In genomic region chr1:184525740-184526139, GRCm38 (mm10) we compare ENCODE assay signal across 26 mouse cellular contexts.
DNase-seq lines count a peak whose midpoint lies in the region; ATAC-seq and TF ChIP-seq lines count a peak whose summit lies in the region.
"Had no signal": no experiment of that assay in that cellular context is flagged by ENCODE, and none has a peak within 500 bp of the region (broad histone marks: within the 10 kb centered on the region; RNA-seq: fewer than 3 reads in every experiment).

No protein-coding gene starts in this region.

- no peaks in the 10 kb centered on the region for H3K36me3 ChIP-seq in forebrain, embryonic 11.5 days (ENCODE audit: control insufficient read depth, insufficient read depth, low read length)
- H3K36me3 ChIP-seq in forebrain, embryonic 10.5 days (replicated peaks), result no peaks in the 10 kb centered on the region
- no peaks in the 10 kb centered on the region for H3K36me3 ChIP-seq in midbrain, embryonic 11.5 days (ENCODE audit: control insufficient read depth, insufficient read depth, low read length)
- H3K36me3 ChIP-seq in midbrain, embryonic 10.5 days, result no peaks in the 10 kb centered on the region
- no peaks in the 10 kb centered on the region for H3K36me3 ChIP-seq in midbrain, embryonic 14.5 days (ENCODE audit: control insufficient read depth, insufficient read depth, low read length)
- H3K36me3 ChIP-seq in midbrain, embryonic 13.5 days, result no peaks in the 10 kb centered on the region
- H3K36me3 ChIP-seq: embryonic facial prominence, embryonic 13.5 days; embryonic facial prominence, embryonic 15.5 days had no signal

- H3K9ac ChIP-seq in forebrain, embryonic 11.5 days (ENCODE audit: low read length), result no peak overlapping the region
- no peak overlapping the region for H3K9ac ChIP-seq in midbrain, embryonic 11.5 days (ENCODE audit: low read length)
- H3K9ac ChIP-seq in midbrain, embryonic 14.5 days (replicated peaks; ENCODE audit: low read length), result no peak overlapping the region
- H3K9ac ChIP-seq in midbrain, embryonic 13.5 days (replicated peaks), result no peak overlapping the region
- H3K9ac ChIP-seq: embryonic facial prominence, embryonic 13.5 days; embryonic facial prominence, embryonic 15.5 days; forebrain, embryonic 13.5 days; forebrain, postnatal 0 days had no signal

- H3K27ac ChIP-seq in forebrain, embryonic 11.5 days (ENCODE audit: low read depth, low read length), result no peak overlapping the region
- no peak overlapping the region for H3K27ac ChIP-seq in forebrain, embryonic 10.5 days
- H3K27ac ChIP-seq in midbrain, embryonic 11.5 days (ENCODE audit: low read depth, low read length), result no peak overlapping the region
- H3K27ac ChIP-seq in midbrain, embryonic 10.5 days (replicated peaks), result no peak overlapping the region
- no peak overlapping the region for H3K27ac ChIP-seq in midbrain, embryonic 14.5 days (replicated peaks; ENCODE audit: low read depth, low read length)
- no peak overlapping the region for H3K27ac ChIP-seq in midbrain, embryonic 13.5 days
- H3K27ac ChIP-seq: embryonic facial prominence, embryonic 13.5 days; embryonic facial prominence, embryonic 15.5 days; forebrain, embryonic 13.5 days had no signal

- no peak for DNase-seq in forebrain, embryonic 11.5 days (ENCODE audit: low spot score)
- no peak for DNase-seq in forebrain, embryonic 10.5 days (ENCODE audit: extremely low spot score, low spot score)
- DNase-seq in midbrain, embryonic 11.5 days (ENCODE audit: low spot score, missing footprints), result no peak
- no peak for DNase-seq in midbrain, embryonic 10.5 days (ENCODE audit: low spot score)
- peak; percentile 20 for DNase-seq in midbrain, embryonic 14.5 days
- DNase-seq in brain, embryonic 14.5 days (ENCODE audit: low read depth), result peak; percentile 25
- DNase-seq in layer of hippocampus, postnatal 36 days, result no peak
- DNase-seq: adrenal gland, adult 8-10 months; adrenal gland, postnatal 14 days; adrenal gland, postnatal 36 days; B cell, adult 2 months; cerebellum, adult 11 months; cerebellum, adult 18-20 months; cerebellum, adult 8-10 months; cerebellum, adult 9-11 months; cerebellum, postnatal 14 days; cerebellum, postnatal 36 days; embryo, embryonic 11 days; forebrain, postnatal 0 days had no signal

- no peak for TF ChIP-seq POLR2A in brain, embryonic 14.5 days (IDR thresholded peaks at IDR 0.05; ENCODE audit: borderline replicate concordance, extremely low read depth, insufficient read depth, insufficient read length, poor library complexity, severe bottlenecking)

- no peak overlapping the region for H3K4me2 ChIP-seq in forebrain, embryonic 11.5 days (ENCODE audit: low read depth, low read length, severe bottlenecking)
- no peak overlapping the region for H3K4me2 ChIP-seq in midbrain, embryonic 11.5 days
- no peak overlapping the region for H3K4me2 ChIP-seq in midbrain, embryonic 14.5 days (ENCODE audit: low read length)
- no peak overlapping the region for H3K4me2 ChIP-seq in midbrain, embryonic 13.5 days (replicated peaks)
- H3K4me2 ChIP-seq: embryonic facial prominence, embryonic 13.5 days; embryonic facial prominence, embryonic 15.5 days; forebrain, embryonic 13.5 days had no signal

- no peaks in the 10 kb centered on the region for H3K9me3 ChIP-seq in forebrain, embryonic 11.5 days (ENCODE audit: control insufficient read depth, low read length)
- no peaks in the 10 kb centered on the region for H3K9me3 ChIP-seq in forebrain, embryonic 10.5 days
- no peaks in the 10 kb centered on the region for H3K9me3 ChIP-seq in midbrain, embryonic 11.5 days (ENCODE audit: control insufficient read depth, low read length)
- H3K9me3 ChIP-seq in midbrain, embryonic 10.5 days (replicated peaks), result no peaks in the 10 kb centered on the region
- no peaks in the 10 kb centered on the region for H3K9me3 ChIP-seq in midbrain, embryonic 14.5 days (ENCODE audit: control insufficient read depth, low read length)
- H3K9me3 ChIP-seq in midbrain, embryonic 13.5 days, result no peaks in the 10 kb centered on the region
- H3K9me3 ChIP-seq: embryonic facial prominence, embryonic 13.5 days; embryonic facial prominence, embryonic 15.5 days; forebrain, embryonic 13.5 days had no signal

- TF ChIP-seq CTCF in brain, embryonic 14.5 days (IDR thresholded peaks at IDR 0.05; ENCODE audit: borderline replicate concordance, extremely low read depth, insufficient read depth, insufficient read length), result no peak

- no peaks in the 10 kb centered on the region for H3K27me3 ChIP-seq in forebrain, embryonic 11.5 days (ENCODE audit: control insufficient read depth, insufficient read depth, low read length)
- H3K27me3 ChIP-seq in forebrain, embryonic 10.5 days (ENCODE audit: poor library complexity, severe bottlenecking), result no peaks in the 10 kb centered on the region
- H3K27me3 ChIP-seq in midbrain, embryonic 11.5 days (ENCODE audit: control insufficient read depth, insufficient read depth, low read length), result no peaks in the 10 kb centered on the region
- H3K27me3 ChIP-seq in midbrain, embryonic 10.5 days (ENCODE audit: low read depth, poor library complexity, severe bottlenecking), result no peaks in the 10 kb centered on the region
- H3K27me3 ChIP-seq in midbrain, embryonic 14.5 days (ENCODE audit: control insufficient read depth, insufficient read depth, low read length), result no peaks in the 10 kb centered on the region
- no peaks in the 10 kb centered on the region for H3K27me3 ChIP-seq in midbrain, embryonic 13.5 days
- H3K27me3 ChIP-seq: CH12.LX; embryonic facial prominence, embryonic 15.5 days; forebrain, embryonic 13.5 days had no signal

- no peak overlapping the region for H3K4me3 ChIP-seq in forebrain, embryonic 11.5 days (ENCODE audit: low read depth, low read length)
- H3K4me3 ChIP-seq in forebrain, embryonic 10.5 days, result no peak overlapping the region
- no peak overlapping the region for H3K4me3 ChIP-seq in midbrain, embryonic 11.5 days (ENCODE audit: low read depth, low read length)
- no peak overlapping the region for H3K4me3 ChIP-seq in midbrain, embryonic 10.5 days
- H3K4me3 ChIP-seq in midbrain, embryonic 14.5 days (replicated peaks; ENCODE audit: low read depth, low read length), result no peak overlapping the region
- H3K4me3 ChIP-seq in midbrain, embryonic 13.5 days (replicated peaks), result no peak overlapping the region
- H3K4me3 ChIP-seq: embryonic facial prominence, embryonic 13.5 days; embryonic facial prominence, embryonic 15.5 days; forebrain, embryonic 13.5 days had no signal

- 52% methylated on average over 4 of the region's 4 CpGs for WGBS in forebrain, embryonic 11.5 days
- 62% methylated on average over 4 of the region's 4 CpGs for WGBS in forebrain, embryonic 10.5 days
- 53% methylated on average over 4 of the region's 4 CpGs for WGBS in midbrain, embryonic 11.5 days
- 63% methylated on average over 4 of the region's 4 CpGs for WGBS in midbrain, embryonic 10.5 days
- 32% methylated on average over 4 of the region's 4 CpGs for WGBS in midbrain, embryonic 14.5 days
- WGBS in midbrain, embryonic 13.5 days, result 33% methylated on average over 4 of the region's 4 CpGs

- no peaks in the 10 kb centered on the region for H3K4me1 ChIP-seq in forebrain, embryonic 11.5 days (replicated peaks; ENCODE audit: control insufficient read depth, insufficient read depth, low read length)
- H3K4me1 ChIP-seq in forebrain, embryonic 10.5 days, result peaks cover 11% of the 10 kb centered on the region; the same call in 1 of the 2 replicates
- peaks cover 5% of the 10 kb centered on the region; the same call in 1 of the 2 replicates for H3K4me1 ChIP-seq in midbrain, embryonic 11.5 days (ENCODE audit: control insufficient read depth, insufficient read depth, low read length)
- H3K4me1 ChIP-seq in midbrain, embryonic 10.5 days, result peaks cover 8% of the 10 kb centered on the region
- no peaks in the 10 kb centered on the region for H3K4me1 ChIP-seq in midbrain, embryonic 14.5 days (ENCODE audit: control insufficient read depth, insufficient read depth, low read length)
- peaks cover 7% of the 10 kb centered on the region; the same call in 1 of the 2 replicates for H3K4me1 ChIP-seq in midbrain, embryonic 13.5 days (replicated peaks)
- H3K4me1 ChIP-seq: embryonic facial prominence, embryonic 15.5 days; forebrain, embryonic 13.5 days had no signal

- peak; percentile 75 for ATAC-seq in forebrain, embryonic 11.5 days (replicated peaks; ENCODE audit: low FRiP score)
- peak; percentile 75 for ATAC-seq in midbrain, embryonic 11.5 days (ENCODE audit: low FRiP score)
- ATAC-seq in midbrain, embryonic 14.5 days (ENCODE audit: low FRiP score, low TSS enrichment), result no peak
- no peak for ATAC-seq in midbrain, embryonic 13.5 days
- ATAC-seq: activated CD4-positive, CD25-positive, alpha-beta regulatory T cell, adult 4 months; CD4-positive, CD25-positive, alpha-beta regulatory T cell, adult 4 months; forebrain, embryonic 13.5 days; forebrain, postnatal 0 days had no signal

Comparison
In these comparisons a context has a peak if more than half of its experiments do, and no peak if none do; other contexts are left out.
1. ATAC-seq: peak in forebrain, embryonic 11.5 days (single experiment) and midbrain, embryonic 11.5 days (single experiment); none in midbrain, embryonic 14.5 days (single experiment) and midbrain, embryonic 13.5 days (single experiment).
2. DNase-seq: peak in midbrain, embryonic 14.5 days (single experiment) and brain, embryonic 14.5 days (single experiment); none in forebrain, embryonic 11.5 days (single experiment), forebrain, embryonic 10.5 days (single experiment), midbrain, embryonic 11.5 days (single experiment), midbrain, embryonic 10.5 days (single experiment) and layer of hippocampus, postnatal 36 days (0 of 2).